In genomic region chr5:112411514-112412335, GRCm38 (mm10) we compare ENCODE assay signal across 10 mouse cellular contexts. TPM values are rescaled to one million over a fixed set of nuclear protein-coding genes. Genes with fewer than 3 reads are reported as not detected.
DNase-seq lines count a peak whose midpoint lies in the region; ATAC-seq and TF ChIP-seq lines count a peak whose summit lies in the region.
"Had no signal": no experiment of that assay in that cellular context is flagged by ENCODE, and none has a peak within 500 bp of the region (broad histone marks: within the 10 kb centered on the region; RNA-seq: fewer than 3 reads in every experiment).

No protein-coding gene starts in this region.

- H3K27me3 ChIP-seq in forebrain, embryonic 13.5 days: no peaks in the 10 kb centered on the region
- peaks cover 27% of the 10 kb centered on the region for H3K27me3 ChIP-seq in limb, embryonic 13.5 days

- peak overlapping the region; percentile 95 for H3K27ac ChIP-seq in layer of hippocampus, adult 2 months
- H3K27ac ChIP-seq in forebrain, embryonic 13.5 days: peak overlapping the region; percentile 68
- H3K27ac ChIP-seq in limb, embryonic 13.5 days: no peak overlapping the region
- H3K27ac ChIP-seq: limb, embryonic 15.5 days had no signal

- H3K9ac ChIP-seq in forebrain, embryonic 13.5 days: peak overlapping the region; percentile 10
- no peak overlapping the region for H3K9ac ChIP-seq in limb, embryonic 13.5 days
- H3K9ac ChIP-seq: limb, embryonic 15.5 days had no signal

- peak; percentile 68 to 78 for DNase-seq in layer of hippocampus, adult 2 months (ENCODE audit: low spot score in 2 of 2)
- no peak for DNase-seq in layer of hippocampus, adult 11-12 months (ENCODE audit: low spot score)
- DNase-seq in right cerebral cortex, postnatal 25 days: peak; percentile 68
- no peak for DNase-seq in urinary bladder, postnatal 4 days (ENCODE audit: low spot score in 2 of 2)
- DNase-seq in spleen, postnatal 10 days (ENCODE audit: low spot score in 2 of 2): no peak
- DNase-seq in gastrocnemius, postnatal 36 days: no peak

- H3K4me1 ChIP-seq in forebrain, embryonic 13.5 days: peaks cover 29% of the 10 kb centered on the region
- peaks cover 16% of the 10 kb centered on the region for H3K4me1 ChIP-seq in limb, embryonic 13.5 days

- peak overlapping the region; percentile 20 for H3K4me3 ChIP-seq in layer of hippocampus, adult 2 months
- H3K4me3 ChIP-seq in forebrain, embryonic 13.5 days: 0 out of 2 replicates have a peak overlapping the region, but pooled peaks have one; percentile 10
- H3K4me3 ChIP-seq in limb, embryonic 13.5 days: no peak overlapping the region
- H3K4me3 ChIP-seq: erythroblast, embryonic 14.5 days; limb, embryonic 15.5 days had no signal

- ATAC-seq in forebrain, embryonic 13.5 days: peak; percentile 77
- no peak for ATAC-seq in limb, embryonic 13.5 days (ENCODE audit: low FRiP score, low read depth)

- 19% methylated on average over 19 of the region's 19 CpGs for WGBS in forebrain, embryonic 13.5 days
- 11% methylated on average over 19 of the region's 19 CpGs for WGBS in limb, embryonic 13.5 days

- TF ChIP-seq CTCF in layer of hippocampus, adult 2 months (conservative IDR thresholded peaks at IDR 0.05): no peak

- intact Hi-C loops in gastrocnemius, postnatal 36 days (cut with DNase I): no loop called here

- H3K9me3 ChIP-seq in forebrain, embryonic 13.5 days (replicated peaks): no peaks in the 10 kb centered on the region
- H3K9me3 ChIP-seq in limb, embryonic 13.5 days: peaks cover 5% of the 10 kb centered on the region; the same call in 1 of the 2 replicates
- H3K9me3 ChIP-seq: limb, embryonic 15.5 days had no signal

- peak overlapping the region; percentile 50 for H3K4me2 ChIP-seq in forebrain, embryonic 13.5 days
- peak overlapping the region; percentile 30 for H3K4me2 ChIP-seq in limb, embryonic 13.5 days (replicated peaks)
- H3K4me2 ChIP-seq: limb, embryonic 15.5 days had no signal

- H3K36me3 ChIP-seq in forebrain, embryonic 13.5 days (ENCODE audit: poor library complexity, severe bottlenecking): no peaks in the 10 kb centered on the region
- H3K36me3 ChIP-seq in limb, embryonic 13.5 days: no peaks in the 10 kb centered on the region
- H3K36me3 ChIP-seq: limb, embryonic 15.5 days had no signal

RNA-seq across cellular contexts. Expression of gene Asphd2, which starts 17.1 kb away (rescaled TPM):
- 100 to 1,000 TPM; 223 to 224 TPM for total RNA-seq in layer of hippocampus, adult 2 months (2021)
- polyA plus RNA-seq in forebrain, embryonic 13.5 days (2015; fragmentation: Nextera tagmentation; extraction: Ambion mirVana): 21.4 and 23.8 TPM in 2 replicates
- 19.1 and 23.7 TPM in 2 replicates for polyA plus RNA-seq in limb, embryonic 13.5 days (2015; fragmentation: Nextera tagmentation; extraction: Ambion mirVana)
- total RNA-seq in gastrocnemius, postnatal 36 days (2021): under 1 TPM; 0.36 to 0.74 TPM
- polyA plus RNA-seq: erythroblast, embryonic 14.5 days had no signal

RNA-seq across cellular contexts. Expression of gene Gm6588, which starts 37.5 kb away (rescaled TPM):
- not detected for total RNA-seq in layer of hippocampus, adult 2 months (2021)
- 0.68 and 1.1 TPM in 2 replicates for polyA plus RNA-seq in forebrain, embryonic 13.5 days (2015; fragmentation: Nextera tagmentation; extraction: Ambion mirVana)
- polyA plus RNA-seq in limb, embryonic 13.5 days (2015; fragmentation: Nextera tagmentation; extraction: Ambion mirVana): 0.08 TPM in 1 of 2 replicates, not detected in the other
- not detected for total RNA-seq in gastrocnemius, postnatal 36 days (2021)
- polyA plus RNA-seq: erythroblast, embryonic 14.5 days had no signal

RNA-seq across cellular contexts. Expression of gene Gm6583, which starts 55.9 kb away (rescaled TPM):
- not detected for total RNA-seq in layer of hippocampus, adult 2 months (2021)
- 0.18 and 0.23 TPM in 2 replicates for polyA plus RNA-seq in forebrain, embryonic 13.5 days (2015; fragmentation: Nextera tagmentation; extraction: Ambion mirVana)
- 0.18 and 0.24 TPM in 2 replicates for polyA plus RNA-seq in limb, embryonic 13.5 days (2015; fragmentation: Nextera tagmentation; extraction: Ambion mirVana)
- total RNA-seq in gastrocnemius, postnatal 36 days (2021): not detected

Comparison
In these comparisons a context has a peak if more than half of its experiments do, and no peak if none do; other contexts are left out.
1. DNase-seq: peak in layer of hippocampus, adult 2 months (2 of 2) and right cerebral cortex, postnatal 25 days (single experiment); none in layer of hippocampus, adult 11-12 months (single experiment), urinary bladder, postnatal 4 days (0 of 2), spleen, postnatal 10 days (0 of 2) and gastrocnemius, postnatal 36 days (0 of 2).
2. RNA of gene Asphd2, which starts 17.1 kb away (total RNA-seq): 223 to 224 TPM in layer of hippocampus, adult 2 months; 0.36 to 0.74 TPM in gastrocnemius, postnatal 36 days; every median in the first group is over 100 times any median in the second.